Mouse (Mus musculus) limb, embryonic 12.5 days (tissue): ENCODE measurements around the gene Hecw2. TPM values are rescaled to one million over a fixed set of nuclear protein-coding genes. Genes with fewer than 3 reads are reported as not detected.
A peak's percentile ranks its signal among the peaks of the same experiment; 100 is the strongest.

Experiments
- ATAC-seq: fragments of 200-750 bp; cut with Nextera tagmentation; 2 replicates; pipeline ENCODE4 v1.8.0; 2017; ENCODE audit warnings: low read depth, moderate TSS enrichment; ENCODE audit not compliant: insufficient number of reproducible peaks, insufficient read depth, low FRiP score, low TSS enrichment
- H3K27ac ChIP-seq: fragments of 300-500 bp; sonication (generic); 2 replicates; pipeline ENCODE4 v1.5.1; 2016; ENCODE audit warnings: mild to moderate bottlenecking, moderate library complexity
- H3K27me3 ChIP-seq: fragments of 300-500 bp; sonication (generic); 2 replicates; pipeline ENCODE4 v1.6.1; 2016; ENCODE audit warnings: mild to moderate bottlenecking, moderate library complexity
- H3K36me3 ChIP-seq: fragments of 300-500 bp; sonication (generic); 2 replicates; pipeline ENCODE4 v1.6.1; 2016; ENCODE audit warnings: mild to moderate bottlenecking, moderate library complexity
- H3K4me1 ChIP-seq: fragments of 300-500 bp; sonication (generic); replicated peaks from 2 replicates; pipeline ENCODE4 v1.6.1; 2016
- H3K4me2 ChIP-seq: fragments of 300-500 bp; sonication (generic); 2 replicates; pipeline ENCODE4 v1.6.1; 2016; ENCODE audit warnings: mild to moderate bottlenecking, moderate library complexity
- H3K4me3 ChIP-seq: fragments of 300-500 bp; sonication (generic); replicated peaks from 2 replicates; pipeline ENCODE4 v1.5.1; 2016; ENCODE audit warnings: mild to moderate bottlenecking
- H3K9ac ChIP-seq: fragments of 300-500 bp; sonication (generic); replicated peaks from 2 replicates; pipeline ENCODE4 v1.6.1; 2016; ENCODE audit warnings: mild to moderate bottlenecking, moderate library complexity
- H3K9me3 ChIP-seq: fragments of 300-500 bp; sonication (generic); 2 replicates; pipeline ENCODE4 v1.6.1; 2016; ENCODE audit warnings: mild to moderate bottlenecking, moderate library complexity
- WGBS: fragments of 180-500 bp; shearing (Covaris S2); methylation state at CpG from one replicate; pipeline ENCODE4 v1.1.7; 2016; 5-methylcytosine and 5-hydroxymethylcytosine counted together
- polyA plus RNA-seq: library from polyadenylated mRNA; unstranded; fragments of >200 nt; fragmentation: Nextera tagmentation; extraction: Ambion mirVana; gene quantifications from 2 replicates; pipeline ENCODE4 v1.2.1, GENCODE M21; 2016

The Hecw2 gene
- polyA plus RNA-seq, 1 experiment from 2014 or later: 3.3 TPM

- Histone ChIP-seq H3K36me3 (no peaks in the 10 kb centered on the region), H3K9ac (no peak overlapping the region), H3K4me3 (no peak overlapping the region), H3K4me2 (no peak overlapping the region; the same call in 1 of the 2 replicates), H3K4me1 (peaks cover 4% of the 10 kb centered on the region), H3K27ac (no peak overlapping the region), H3K27me3 (no peaks in the 10 kb centered on the region), H3K9me3 (no peaks in the 10 kb centered on the region)
- ATAC-seq: no peak
- WGBS: 89% methylated on average over 9 of the region's 9 CpGs
Measured at GRCm38 (mm10) chr1:53824446-53825337, 370.3 kb downstream of the Hecw2 start.

DNA sequence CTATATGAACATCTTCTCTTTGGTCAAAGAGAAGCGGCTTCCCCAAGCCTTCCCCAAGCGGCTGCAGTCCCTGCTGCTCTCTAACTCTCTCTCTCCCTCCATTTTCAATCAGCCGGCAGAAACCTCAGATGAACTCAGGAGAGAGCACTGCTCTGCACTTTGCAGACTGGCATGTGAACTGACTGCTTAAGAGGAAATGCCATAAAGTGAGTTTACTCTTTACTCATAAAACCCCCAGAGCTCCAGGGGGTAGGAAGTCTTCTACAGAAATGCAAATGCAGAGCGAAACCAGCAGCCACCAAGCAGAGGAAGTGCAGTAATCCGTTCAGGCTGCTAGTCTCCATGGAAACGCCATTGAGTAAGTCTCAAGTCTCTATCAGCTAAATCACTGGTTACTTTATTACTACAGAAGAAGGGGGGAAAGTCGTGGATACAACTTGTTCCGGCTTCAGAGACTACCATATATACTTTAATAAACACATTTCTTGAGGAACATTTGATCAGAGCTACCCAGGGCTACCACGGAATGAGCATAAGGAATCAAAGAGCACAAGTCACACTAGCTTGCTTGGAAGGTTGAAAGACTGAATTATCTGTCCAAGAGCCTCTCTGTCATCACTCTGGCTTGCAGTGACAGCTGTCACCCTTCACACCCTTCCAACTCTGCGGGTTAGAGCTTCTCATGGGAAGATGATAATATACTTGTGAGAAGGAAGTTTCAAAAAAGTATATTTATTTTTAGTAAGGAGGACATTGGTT lies 371.1 kb downstream of the Hecw2 start:
- no peak overlapping the region for H3K9ac ChIP-seq

DNA sequence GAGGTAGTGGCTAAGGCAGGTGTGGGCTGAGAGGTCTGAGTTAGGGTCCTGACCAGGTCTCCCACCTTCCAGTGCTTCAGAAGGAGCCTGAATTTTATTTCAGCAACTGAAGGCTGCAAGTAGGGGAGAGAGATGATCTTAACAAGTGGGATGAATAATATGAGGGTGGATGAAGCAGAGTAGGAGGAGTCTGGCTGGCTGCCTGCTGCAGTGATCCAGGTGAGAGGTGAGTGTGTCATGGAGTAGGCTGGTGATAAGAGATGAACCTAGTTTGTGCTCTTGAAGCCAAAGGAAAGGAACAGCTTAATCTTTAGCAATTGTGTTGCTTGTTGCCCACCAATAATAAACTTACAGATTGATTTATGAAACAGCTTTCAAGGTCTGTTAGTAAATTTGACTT lies 373.0 kb downstream of the Hecw2 start:
- no peak overlapping the region for H3K9ac ChIP-seq
- H3K36me3 ChIP-seq: no peaks in the 10 kb centered on the region
- no peak overlapping the region for H3K27ac ChIP-seq
- H3K4me1 ChIP-seq: peaks cover 4% of the 10 kb centered on the region
- ATAC-seq: no peak
- H3K4me3 ChIP-seq: no peak overlapping the region
- no peaks in the 10 kb centered on the region for H3K9me3 ChIP-seq
- no peak overlapping the region for H3K4me2 ChIP-seq
- no peaks in the 10 kb centered on the region for H3K27me3 ChIP-seq

More for the DNA sequence above, 371.1 kb downstream of the Hecw2 start:
- peaks cover 4% of the 10 kb centered on the region for H3K4me1 ChIP-seq
- no peaks in the 10 kb centered on the region for H3K36me3 ChIP-seq
- peak; percentile 85 for ATAC-seq
- no peaks in the 10 kb centered on the region for H3K9me3 ChIP-seq
- H3K4me3 ChIP-seq: 0 out of 2 replicates have a peak overlapping the region, but pooled peaks have one; percentile 12
- H3K27me3 ChIP-seq: no peaks in the 10 kb centered on the region
- 4% methylated on average over 10 of the region's 10 CpGs for WGBS
- peak overlapping the region; percentile 45 for H3K4me2 ChIP-seq
- peak overlapping the region; percentile 46; the same call in 1 of the 2 replicates for H3K27ac ChIP-seq

GRCm38 (mm10) chr1:53820041-53820632 lies 374.8 kb downstream of the Hecw2 start:
- no peak overlapping the region for H3K4me2 ChIP-seq
- 79% methylated on average over 5 of the region's 5 CpGs for WGBS
- no peak overlapping the region for H3K27ac ChIP-seq
- no peaks in the 10 kb centered on the region for H3K27me3 ChIP-seq
- ATAC-seq: no peak
- no peaks in the 10 kb centered on the region for H3K9me3 ChIP-seq
- no peak overlapping the region for H3K9ac ChIP-seq
- H3K36me3 ChIP-seq: no peaks in the 10 kb centered on the region
- no peak overlapping the region for H3K4me3 ChIP-seq
- H3K4me1 ChIP-seq: peaks cover 4% of the 10 kb centered on the region

DNA sequence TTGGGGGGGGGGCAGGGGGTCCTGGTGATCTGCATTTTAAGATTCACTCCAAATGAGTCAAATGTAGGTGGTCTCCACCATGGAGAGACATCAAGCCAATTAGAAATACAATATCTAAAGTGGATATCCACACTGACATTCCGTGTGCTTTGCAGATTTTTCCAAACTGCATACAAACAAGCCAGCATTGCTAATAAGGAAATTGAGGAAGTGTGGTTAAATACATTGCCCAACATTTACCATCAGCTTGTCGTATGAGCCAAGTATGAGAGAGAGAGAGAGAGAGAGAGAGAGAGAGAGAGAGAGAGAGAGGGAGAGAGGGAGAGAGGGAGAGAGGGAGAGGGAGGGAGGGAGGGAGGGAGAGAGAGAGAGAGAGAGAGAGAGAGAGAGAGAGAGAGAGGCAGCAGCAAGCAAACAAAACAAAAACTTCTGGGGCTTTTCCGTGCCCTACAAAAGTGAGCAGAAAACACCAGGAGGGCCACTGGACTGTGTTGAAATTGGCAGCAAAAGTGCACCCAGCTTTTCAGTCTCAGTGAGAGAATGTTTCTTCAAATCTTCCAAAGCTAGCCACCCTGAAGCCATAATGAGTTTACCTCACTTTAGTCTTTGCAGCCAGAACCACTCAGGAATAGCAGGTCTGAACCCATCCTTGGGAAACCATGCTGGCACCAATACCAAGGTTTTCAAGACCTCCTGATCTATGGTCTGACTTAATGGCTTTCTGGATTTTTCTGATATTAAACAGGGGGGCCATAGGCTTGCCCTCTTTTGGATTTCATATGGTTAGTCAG lies 376.7 kb downstream of the Hecw2 start:
- 51% methylated on average over 3 of the region's 3 CpGs for WGBS
- no peak overlapping the region for H3K4me3 ChIP-seq
- no peak overlapping the region for H3K4me2 ChIP-seq
- H3K36me3 ChIP-seq: no peaks in the 10 kb centered on the region
- no peak overlapping the region for H3K27ac ChIP-seq
- H3K9me3 ChIP-seq: no peaks in the 10 kb centered on the region
- H3K4me1 ChIP-seq: no peaks in the 10 kb centered on the region; the same call in 1 of the 2 replicates
- no peak for ATAC-seq
- no peak overlapping the region for H3K9ac ChIP-seq
- H3K27me3 ChIP-seq: no peaks in the 10 kb centered on the region

GRCm38 (mm10) chr1:53816353-53816752 lies 378.6 kb downstream of the Hecw2 start:
- Histone ChIP-seq H3K36me3 (no peaks in the 10 kb centered on the region), H3K9ac (no peak overlapping the region), H3K27me3 (no peaks in the 10 kb centered on the region), H3K4me3 (no peak overlapping the region), H3K9me3 (no peaks in the 10 kb centered on the region), H3K4me1 (no peaks in the 10 kb centered on the region; the same call in 1 of the 2 replicates), H3K4me2 (no peak overlapping the region), H3K27ac (no peak overlapping the region)
- 81% methylated on average over 2 of the region's 2 CpGs for WGBS
- ATAC-seq: no peak

DNA sequence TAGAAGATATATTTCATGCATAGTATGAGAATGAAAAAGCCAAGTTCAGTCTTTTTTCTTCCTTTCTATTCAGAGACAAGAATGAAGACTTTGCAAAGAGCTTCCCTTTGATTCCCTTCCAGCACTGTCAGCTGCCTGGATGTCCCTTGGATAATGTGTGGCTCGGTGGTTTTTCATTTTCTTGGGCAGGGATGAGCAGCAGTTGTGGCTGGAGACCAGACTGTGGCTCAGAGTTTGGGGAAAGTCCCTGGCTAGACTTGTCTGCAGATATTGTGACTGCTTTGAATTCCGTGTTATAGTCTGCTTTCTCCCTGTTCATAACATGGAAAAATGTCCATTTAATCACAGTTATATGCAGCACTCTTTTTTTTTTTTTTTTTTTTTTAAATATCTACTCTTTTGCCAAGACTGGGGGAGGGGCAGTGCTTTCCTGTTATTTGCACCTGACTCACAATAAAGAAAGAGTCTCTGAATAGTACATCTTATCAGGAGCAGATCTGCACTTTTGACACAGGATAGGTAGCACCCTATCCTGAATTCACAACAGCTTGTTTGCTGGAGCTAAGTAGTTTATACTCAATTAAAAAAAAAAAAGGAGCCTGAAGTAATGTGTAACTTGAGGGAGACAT lies 380.8 kb downstream of the Hecw2 start:
- Histone ChIP-seq H3K4me1 (no peaks in the 10 kb centered on the region; the same call in none of the 2 replicates), H3K9me3 (no peaks in the 10 kb centered on the region), H3K36me3 (no peaks in the 10 kb centered on the region), H3K9ac (no peak overlapping the region), H3K4me2 (no peak overlapping the region), H3K27ac (no peak overlapping the region), H3K4me3 (no peak overlapping the region), H3K27me3 (no peaks in the 10 kb centered on the region)
- ATAC-seq: no peak
- 79% methylated on average over 2 of the region's 2 CpGs for WGBS

DNA sequence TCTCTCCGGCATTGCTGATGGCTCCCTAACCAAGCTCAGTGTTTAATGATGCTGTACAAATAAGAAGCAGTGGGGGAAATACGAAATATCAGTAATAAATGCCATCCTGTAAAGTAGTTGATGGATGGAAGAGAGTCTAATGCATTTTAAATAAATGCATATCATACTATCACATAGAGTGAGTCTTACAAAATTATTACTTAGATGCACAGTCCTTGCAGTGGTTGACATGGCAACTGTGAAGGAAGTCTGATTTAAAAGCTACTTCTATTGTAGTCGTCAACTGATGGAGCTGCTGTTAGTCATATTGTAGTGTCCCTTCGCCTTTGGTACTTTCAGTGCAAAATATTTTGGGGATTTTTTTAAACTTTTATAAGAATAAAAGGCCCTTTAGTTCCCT lies 383.0 kb downstream of the Hecw2 start:
- Histone ChIP-seq H3K36me3 (no peaks in the 10 kb centered on the region), H3K4me1 (no peaks in the 10 kb centered on the region; the same call in 1 of the 2 replicates), H3K9me3 (no peaks in the 10 kb centered on the region), H3K27me3 (no peaks in the 10 kb centered on the region), H3K9ac (no peak overlapping the region), H3K27ac (no peak overlapping the region), H3K4me2 (no peak overlapping the region), H3K4me3 (no peak overlapping the region)
- WGBS: 88% methylated on average over 4 of the region's 4 CpGs
- ATAC-seq: no peak

- H3K4me1 ChIP-seq: no peaks in the 10 kb centered on the region; the same call in 1 of the 2 replicates
- no peak overlapping the region for H3K9ac ChIP-seq
- no peak overlapping the region for H3K4me2 ChIP-seq
- no peaks in the 10 kb centered on the region for H3K27me3 ChIP-seq
- no peak for ATAC-seq
- H3K36me3 ChIP-seq: no peaks in the 10 kb centered on the region
- 79% methylated on average over 2 of the region's 2 CpGs for WGBS
- H3K27ac ChIP-seq: no peak overlapping the region
- H3K4me3 ChIP-seq: no peak overlapping the region
- no peaks in the 10 kb centered on the region for H3K9me3 ChIP-seq
Measured at GRCm38 (mm10) chr1:53808229-53808628, 386.7 kb downstream of the Hecw2 start.

- Histone ChIP-seq H3K27ac (no peak overlapping the region), H3K4me1 (no peaks in the 10 kb centered on the region), H3K4me3 (no peak overlapping the region), H3K9ac (no peak overlapping the region), H3K4me2 (no peak overlapping the region), H3K9me3 (no peaks in the 10 kb centered on the region), H3K36me3 (no peaks in the 10 kb centered on the region), H3K27me3 (no peaks in the 10 kb centered on the region)
- ATAC-seq: no peak
- WGBS: 74% methylated on average over 3 of the region's 3 CpGs
Measured at GRCm38 (mm10) chr1:53797811-53798210, 397.2 kb downstream of the Hecw2 start.
